Mouse (Mus musculus): ENCODE data around the gene Bcl11b. TPM values are rescaled to one million over a fixed set of nuclear protein-coding genes. Genes with fewer than 3 reads are reported as not detected.

Bcl11b gene
- polyA plus RNA-seq, 1 experiment from 2014 or later, result 28.8 TPM

- peaks cover 86% of the 10 kb centered on the region for H3K4me1 ChIP-seq
- no peak for ATAC-seq (ENCODE audit: insufficient number of reproducible peaks, low FRiP score, low TSS enrichment, low read depth)
- 53% methylated on average over 12 of the region's 12 CpGs for WGBS
- H3K4me2 ChIP-seq (replicated peaks), result no peak overlapping the region
- H3K9me3 ChIP-seq (replicated peaks), result no peaks in the 10 kb centered on the region
- H3K36me3 ChIP-seq, result no peaks in the 10 kb centered on the region
- no peak overlapping the region for H3K4me3 ChIP-seq (replicated peaks)
- no peak overlapping the region for H3K9ac ChIP-seq
- H3K27me3 ChIP-seq, result no peaks in the 10 kb centered on the region
- no peak overlapping the region for H3K27ac ChIP-seq (replicated peaks)
These were observed 32.8 kb downstream of the Bcl11b start for GRCm38 (mm10) chr12:107970637-107971036.

GRCm38 (mm10) chr12:107969841-107970371, 33.5 kb downstream of the Bcl11b start:
- Histone ChIP-seq H3K9ac (no peak overlapping the region), H3K27ac (replicated peaks) (peak overlapping the region; percentile 24), H3K36me3 (no peaks in the 10 kb centered on the region), H3K4me3 (replicated peaks) (no peak overlapping the region), H3K27me3 (no peaks in the 10 kb centered on the region), H3K9me3 (replicated peaks) (no peaks in the 10 kb centered on the region), H3K4me1 (peaks cover 86% of the 10 kb centered on the region), H3K4me2 (replicated peaks) (no peak overlapping the region)
- 45% methylated on average over 18 of the region's 18 CpGs for WGBS
- ATAC-seq (ENCODE audit: insufficient number of reproducible peaks, low FRiP score, low TSS enrichment, low read depth), result no peak

- no peak for ATAC-seq (ENCODE audit: insufficient number of reproducible peaks, low FRiP score, low TSS enrichment, low read depth)
- H3K4me1 ChIP-seq, result peaks cover 88% of the 10 kb centered on the region
- H3K9me3 ChIP-seq (replicated peaks), result no peaks in the 10 kb centered on the region
- WGBS, result 75% methylated on average over 8 of the region's 8 CpGs
- no peak overlapping the region for H3K27ac ChIP-seq (replicated peaks)
- H3K4me2 ChIP-seq (replicated peaks), result no peak overlapping the region
- H3K9ac ChIP-seq, result no peak overlapping the region
- no peak overlapping the region for H3K4me3 ChIP-seq (replicated peaks)
- no peaks in the 10 kb centered on the region for H3K27me3 ChIP-seq
- H3K36me3 ChIP-seq, result no peaks in the 10 kb centered on the region
These were observed 34.3 kb downstream of the Bcl11b start for GRCm38 (mm10) chr12:107969126-107969525.

- no peak overlapping the region for H3K9ac ChIP-seq
- H3K4me2 ChIP-seq (replicated peaks), result no peak overlapping the region
- peaks cover 88% of the 10 kb centered on the region for H3K4me1 ChIP-seq
- H3K27ac ChIP-seq (replicated peaks), result no peak overlapping the region
- no peaks in the 10 kb centered on the region for H3K27me3 ChIP-seq
- H3K9me3 ChIP-seq (replicated peaks), result no peaks in the 10 kb centered on the region
- 79% methylated on average over 3 of the region's 3 CpGs for WGBS
- no peak overlapping the region for H3K4me3 ChIP-seq (replicated peaks)
- no peak for ATAC-seq (ENCODE audit: insufficient number of reproducible peaks, low FRiP score, low TSS enrichment, low read depth)
- H3K36me3 ChIP-seq, result no peaks in the 10 kb centered on the region
These were observed 35.1 kb downstream of the Bcl11b start for GRCm38 (mm10) chr12:107968331-107968730.

- Histone ChIP-seq H3K4me1 (peaks cover 86% of the 10 kb centered on the region), H3K9ac (no peak overlapping the region)
These were observed 36.4 kb downstream of the Bcl11b start for GRCm38 (mm10) chr12:107967026-107967425.

GRCm38 (mm10) chr12:107965103-107965502, 38.3 kb downstream of the Bcl11b start:
- peak overlapping the region; percentile 15; the same call in 1 of the 2 replicates for H3K4me2 ChIP-seq (replicated peaks)
- no peak overlapping the region for H3K9ac ChIP-seq
- no peaks in the 10 kb centered on the region for H3K9me3 ChIP-seq (replicated peaks)
- H3K4me3 ChIP-seq (replicated peaks), result no peak overlapping the region
- H3K4me1 ChIP-seq, result peaks cover 90% of the 10 kb centered on the region
- no peaks in the 10 kb centered on the region for H3K36me3 ChIP-seq
- ATAC-seq (ENCODE audit: insufficient number of reproducible peaks, low FRiP score, low TSS enrichment, low read depth), result no peak
- H3K27me3 ChIP-seq, result no peaks in the 10 kb centered on the region
- peak overlapping the region; percentile 83 for H3K27ac ChIP-seq (replicated peaks)
- WGBS, result 39% methylated on average over 12 of the region's 12 CpGs

More at GRCm38 (mm10) chr12:107967026-107967425, 36.4 kb downstream of the Bcl11b start:
- H3K4me2 ChIP-seq (replicated peaks), result no peak overlapping the region
- no peaks in the 10 kb centered on the region for H3K36me3 ChIP-seq
- no peaks in the 10 kb centered on the region for H3K9me3 ChIP-seq (replicated peaks)
- no peak overlapping the region for H3K4me3 ChIP-seq (replicated peaks)
- WGBS, result 75% methylated on average over 7 of the region's 7 CpGs
- H3K27me3 ChIP-seq, result no peaks in the 10 kb centered on the region
- H3K27ac ChIP-seq (replicated peaks), result 0 out of 2 replicates have a peak overlapping the region, but pooled peaks have one; percentile 83
- ATAC-seq (ENCODE audit: insufficient number of reproducible peaks, low FRiP score, low TSS enrichment, low read depth), result no peak

GRCm38 (mm10) chr12:107964396-107965085, 38.9 kb downstream of the Bcl11b start:
- Histone ChIP-seq H3K27ac (replicated peaks) (peak overlapping the region; percentile 83), H3K4me2 (replicated peaks) (peak overlapping the region; percentile 15; the same call in 1 of the 2 replicates), H3K9ac (no peak overlapping the region), H3K9me3 (replicated peaks) (no peaks in the 10 kb centered on the region), H3K27me3 (no peaks in the 10 kb centered on the region), H3K4me3 (replicated peaks) (no peak overlapping the region), H3K4me1 (peaks cover 89% of the 10 kb centered on the region), H3K36me3 (no peaks in the 10 kb centered on the region)
- 42% methylated on average over 14 of the region's 14 CpGs for WGBS
- 0 out of 2 replicates have a peak, but pooled peaks have one; percentile 22 for ATAC-seq (ENCODE audit: insufficient number of reproducible peaks, low FRiP score, low TSS enrichment, low read depth)

GRCm38 (mm10) chr12:107962852-107963251, 40.5 kb downstream of the Bcl11b start:
- 27% methylated on average over 7 of the region's 7 CpGs for WGBS
- Histone ChIP-seq H3K4me2 (replicated peaks) (no peak overlapping the region), H3K36me3 (no peaks in the 10 kb centered on the region), H3K27ac (replicated peaks) (0 out of 2 replicates have a peak overlapping the region, but pooled peaks have one; percentile 45), H3K4me3 (replicated peaks) (no peak overlapping the region), H3K9ac (no peak overlapping the region), H3K27me3 (no peaks in the 10 kb centered on the region), H3K9me3 (replicated peaks) (no peaks in the 10 kb centered on the region), H3K4me1 (peaks cover 95% of the 10 kb centered on the region)
- ATAC-seq (ENCODE audit: insufficient number of reproducible peaks, low FRiP score, low TSS enrichment, low read depth), result no peak

GRCm38 (mm10) chr12:107961843-107962242, 41.6 kb downstream of the Bcl11b start:
- peak overlapping the region; percentile 35 for H3K4me2 ChIP-seq (replicated peaks)
- ATAC-seq (ENCODE audit: insufficient number of reproducible peaks, low FRiP score, low TSS enrichment, low read depth), result no peak
- 28% methylated on average over 15 of the region's 15 CpGs for WGBS
- no peak overlapping the region for H3K4me3 ChIP-seq (replicated peaks)
- peaks cover 85% of the 10 kb centered on the region for H3K4me1 ChIP-seq
- H3K27ac ChIP-seq (replicated peaks), result peak overlapping the region; percentile 73
- H3K27me3 ChIP-seq, result no peaks in the 10 kb centered on the region
- H3K9ac ChIP-seq, result no peak overlapping the region
- H3K9me3 ChIP-seq (replicated peaks), result no peaks in the 10 kb centered on the region
- H3K36me3 ChIP-seq, result no peaks in the 10 kb centered on the region

- Histone ChIP-seq H3K9me3 (replicated peaks) (no peaks in the 10 kb centered on the region), H3K36me3 (no peaks in the 10 kb centered on the region), H3K27me3 (no peaks in the 10 kb centered on the region), H3K27ac (replicated peaks) (peak overlapping the region; percentile 73), H3K4me2 (replicated peaks) (peak overlapping the region; percentile 35), H3K9ac (no peak overlapping the region), H3K4me3 (replicated peaks) (0 out of 2 replicates have a peak overlapping the region, but pooled peaks have one; percentile 6), H3K4me1 (peaks cover 79% of the 10 kb centered on the region)
- ATAC-seq (ENCODE audit: insufficient number of reproducible peaks, low FRiP score, low TSS enrichment, low read depth), result peak; percentile 80
- 13% methylated on average over 12 of the region's 12 CpGs for WGBS
These were observed 42.5 kb downstream of the Bcl11b start for GRCm38 (mm10) chr12:107960789-107961491.

- Histone ChIP-seq H3K9ac (no peak overlapping the region), H3K9me3 (replicated peaks) (no peaks in the 10 kb centered on the region), H3K27ac (replicated peaks) (peak overlapping the region; percentile 73), H3K36me3 (no peaks in the 10 kb centered on the region), H3K4me2 (replicated peaks) (peak overlapping the region; percentile 35), H3K4me1 (peaks cover 79% of the 10 kb centered on the region), H3K27me3 (no peaks in the 10 kb centered on the region), H3K4me3 (replicated peaks) (no peak overlapping the region)
- ATAC-seq (ENCODE audit: insufficient number of reproducible peaks, low FRiP score, low TSS enrichment, low read depth), result no peak
- WGBS, result 30% methylated on average over 14 of the region's 14 CpGs
These were observed 43.0 kb downstream of the Bcl11b start for GRCm38 (mm10) chr12:107960365-107960764.
